Mouse (Mus musculus) brain, embryonic 14.5 days (tissue): ENCODE results near the gene Pthlh.

Experiments used
- CTCF ChIP-seq: fragments of 200-500 bp; IDR thresholded peaks from 2 replicates; pipeline ENCODE4 v1.5.1; 2012; ENCODE audit warnings: inconsistent platforms, mild to moderate bottlenecking, moderate library complexity, borderline replicate concordance; ENCODE audit not compliant: insufficient read depth, insufficient read length; ENCODE audit errors: extremely low read depth
- POLR2A ChIP-seq: fragments of 200-500 bp; IDR thresholded peaks from 2 replicates; pipeline ENCODE4 v1.6.1; 2012; ENCODE audit warnings: mild to moderate bottlenecking, inconsistent platforms, borderline replicate concordance; ENCODE audit not compliant: poor library complexity, insufficient read depth, insufficient read length, severe bottlenecking; ENCODE audit errors: extremely low read depth

- TF ChIP-seq POLR2A: no peak
- TF ChIP-seq CTCF: no peak
Observed at GRCm38 (mm10) chr6:147216156-147216555, 47.8 kb downstream of the Pthlh start.
